Mouse (Mus musculus): ENCODE data around the gene Polr2a. TPM values are rescaled to one million over a fixed set of nuclear protein-coding genes. Genes with fewer than 3 reads are reported as not detected.

Gene Polr2a
- polyA plus RNA-seq, 1 experiment = 84.2 TPM

DNA sequence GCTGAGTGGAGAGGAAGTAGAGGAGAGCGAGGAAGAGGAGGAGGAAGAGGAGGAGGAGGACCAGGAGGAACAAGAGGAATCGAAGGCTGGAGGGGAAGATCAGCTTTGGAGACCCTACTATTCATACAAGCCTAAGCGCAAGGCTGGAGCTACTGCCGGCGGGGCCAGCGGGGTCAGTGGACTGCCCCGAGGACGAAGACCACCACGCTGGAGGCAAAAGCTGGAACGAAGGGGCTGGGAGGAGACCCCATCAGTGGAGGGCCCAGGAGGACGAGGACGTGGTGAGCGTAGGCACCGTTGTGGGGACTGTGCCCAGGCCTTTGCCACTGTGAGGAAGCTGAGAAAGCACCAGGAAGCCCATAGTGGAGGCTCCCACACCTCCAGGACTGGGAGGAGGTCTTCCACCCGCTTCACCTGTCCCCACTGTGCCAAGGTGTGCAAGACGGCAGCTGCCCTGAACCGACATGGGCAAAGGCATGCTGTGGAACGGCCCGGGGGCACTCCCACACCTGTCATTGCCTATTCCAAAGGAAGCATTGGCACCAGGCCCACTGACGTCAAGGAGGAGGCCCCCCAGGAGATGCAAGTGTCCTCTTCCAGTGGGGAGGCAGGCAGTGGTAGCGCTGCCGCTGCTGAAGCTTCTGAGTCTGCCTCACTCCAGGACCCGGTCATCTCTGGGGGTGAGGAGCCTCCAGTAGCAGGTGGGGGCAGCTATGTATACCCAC, 20.0 kb upstream of the Polr2a start:
- no peak for TF ChIP-seq CEBPB (IDR thresholded peaks at IDR 0.05; ENCODE audit: low read depth)
- no peak for TF ChIP-seq MYOD1 (IDR thresholded peaks at IDR 0.05; ENCODE audit: control insufficient read depth, insufficient read length, low read depth)

DNA sequence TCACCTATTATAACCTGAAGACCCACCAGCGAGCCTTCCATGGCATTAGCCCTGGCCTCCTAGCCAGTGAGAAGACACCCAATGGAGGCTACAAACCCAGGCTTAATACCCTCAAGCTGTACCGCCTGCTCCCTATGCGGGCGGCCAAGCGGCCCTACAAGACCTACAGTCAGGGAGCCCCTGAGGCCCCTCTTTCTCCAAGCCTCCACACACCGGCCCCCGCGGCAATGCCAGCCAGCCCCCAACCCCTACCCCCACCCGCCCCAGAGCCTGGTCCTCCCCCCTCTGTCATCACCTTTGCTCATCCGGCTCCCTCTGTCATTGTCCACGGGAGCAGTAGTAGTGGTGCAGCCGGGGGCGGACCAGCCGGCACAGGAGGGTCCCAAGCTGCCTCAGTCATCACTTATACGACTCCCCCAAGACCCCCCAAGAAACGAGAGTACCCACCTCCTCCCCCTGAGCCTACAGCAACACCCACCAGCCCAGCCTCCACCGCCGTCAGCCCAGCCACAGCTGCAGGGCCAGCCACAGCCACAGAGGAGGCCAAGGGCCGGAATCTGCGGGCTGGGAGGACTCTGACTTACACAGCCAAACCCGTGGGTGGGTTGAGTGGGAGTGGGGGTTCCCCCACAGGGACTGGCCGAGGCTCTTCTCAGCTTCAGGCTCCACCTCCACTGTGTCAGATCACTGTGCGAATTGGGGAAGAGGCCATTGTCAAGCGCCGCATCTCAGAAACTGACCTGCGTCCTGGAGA, 19.2 kb upstream of the Polr2a start:
- H3K4me3 ChIP-seq (ENCODE audit: insufficient read depth, poor library complexity, severe bottlenecking) = no peak overlapping the region
- no peaks in the 10 kb centered on the region for H3K79me3 ChIP-seq (ENCODE audit: low read depth)
- no peaks in the 10 kb centered on the region for H3K79me2 ChIP-seq (ENCODE audit: control insufficient read depth, insufficient read depth)
- peaks cover 5% of the 10 kb centered on the region for H3K36me3 ChIP-seq (ENCODE audit: control insufficient read depth, insufficient read depth)
- no peak for TF ChIP-seq CEBPB (IDR thresholded peaks at IDR 0.05; ENCODE audit: low read depth)
- no peak for TF ChIP-seq MAX (IDR thresholded peaks at IDR 0.05)
- no peak for TF ChIP-seq USF1 (IDR thresholded peaks at IDR 0.05; ENCODE audit: low read depth)
- TF ChIP-seq MYOD1 (IDR thresholded peaks at IDR 0.05; ENCODE audit: control insufficient read depth, insufficient read length, low read depth) = no peak
- no peak for TF ChIP-seq MYOG (IDR thresholded peaks at IDR 0.05; ENCODE audit: control insufficient read depth, extremely low read depth, insufficient read length)
- no peak for TF ChIP-seq FOSL1 (IDR thresholded peaks at IDR 0.05; ENCODE audit: insufficient read depth, low read length, poor library complexity, severe bottlenecking)
- TF ChIP-seq CTCF (IDR thresholded peaks at IDR 0.05; ENCODE audit: control insufficient read depth, insufficient read depth, insufficient read length) = no peak
- H3ac ChIP-seq (ENCODE audit: control insufficient read depth, insufficient read length, low read depth) = no peak overlapping the region
- no peaks in the 10 kb centered on the region for H3K27me3 ChIP-seq (ENCODE audit: control insufficient read depth, insufficient read depth, insufficient read length)

More for the DNA sequence above, 20.0 kb upstream of the Polr2a start:
- H3K79me2 ChIP-seq (ENCODE audit: control insufficient read depth, insufficient read depth) = no peaks in the 10 kb centered on the region
- peaks cover 9% of the 10 kb centered on the region for H3K36me3 ChIP-seq (ENCODE audit: control insufficient read depth, insufficient read depth)
- H3K27me3 ChIP-seq (ENCODE audit: control insufficient read depth, insufficient read depth, insufficient read length) = no peaks in the 10 kb centered on the region
- H3K4me3 ChIP-seq (ENCODE audit: insufficient read depth, poor library complexity, severe bottlenecking) = no peak overlapping the region
- no peaks in the 10 kb centered on the region for H3K79me3 ChIP-seq (ENCODE audit: low read depth)
- no peak overlapping the region for H3ac ChIP-seq (ENCODE audit: control insufficient read depth, insufficient read length, low read depth)

DNA sequence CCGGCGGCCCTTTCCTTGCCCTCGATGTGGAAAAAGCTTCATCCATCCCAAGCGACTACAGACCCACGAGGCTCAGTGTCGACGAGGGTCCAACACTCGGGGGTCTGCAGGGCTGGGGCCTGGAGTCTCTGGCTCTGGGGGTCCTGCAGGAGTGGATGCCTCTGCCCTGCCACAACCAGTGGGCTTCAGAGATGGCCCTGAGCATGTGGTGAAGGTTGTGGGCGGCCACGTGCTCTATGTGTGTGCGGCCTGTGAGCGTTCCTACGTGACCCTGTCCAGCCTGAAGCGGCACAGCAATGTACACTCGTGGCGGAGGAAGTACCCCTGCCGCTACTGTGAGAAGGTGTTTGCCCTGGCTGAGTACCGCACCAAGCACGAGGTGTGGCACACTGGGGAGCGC, 18.1 kb upstream of the Polr2a start:
- H3K27me3 ChIP-seq (ENCODE audit: control insufficient read depth, insufficient read depth, insufficient read length) = no peaks in the 10 kb centered on the region
- H3K36me3 ChIP-seq (ENCODE audit: control insufficient read depth, insufficient read depth) = no peaks in the 10 kb centered on the region
- TF ChIP-seq MYOG (IDR thresholded peaks at IDR 0.05; ENCODE audit: control insufficient read depth, extremely low read depth, insufficient read length) = no peak
- H3K79me3 ChIP-seq (ENCODE audit: low read depth) = no peaks in the 10 kb centered on the region
- H3ac ChIP-seq (ENCODE audit: control insufficient read depth, insufficient read length, low read depth) = no peak overlapping the region
- no peak overlapping the region for H3K4me3 ChIP-seq (ENCODE audit: insufficient read depth, poor library complexity, severe bottlenecking)
- H3K79me2 ChIP-seq (ENCODE audit: control insufficient read depth, insufficient read depth) = no peaks in the 10 kb centered on the region

- H3K36me3 ChIP-seq (ENCODE audit: control insufficient read depth, insufficient read depth) = no peaks in the 10 kb centered on the region
- H3K4me3 ChIP-seq (ENCODE audit: insufficient read depth, poor library complexity, severe bottlenecking) = no peak overlapping the region
- H3K27me3 ChIP-seq (ENCODE audit: control insufficient read depth, insufficient read depth, insufficient read length) = no peaks in the 10 kb centered on the region
- no peak for TF ChIP-seq MAX (IDR thresholded peaks at IDR 0.05)
- no peak for TF ChIP-seq MYOD1 (IDR thresholded peaks at IDR 0.05; ENCODE audit: control insufficient read depth, insufficient read length, low read depth)
- no peak for TF ChIP-seq MYOG (IDR thresholded peaks at IDR 0.05; ENCODE audit: control insufficient read depth, extremely low read depth, insufficient read length)
- no peak for TF ChIP-seq FOSL1 (IDR thresholded peaks at IDR 0.05; ENCODE audit: insufficient read depth, low read length, poor library complexity, severe bottlenecking)
- H3ac ChIP-seq (ENCODE audit: control insufficient read depth, insufficient read length, low read depth) = no peak overlapping the region
- H3K79me3 ChIP-seq (ENCODE audit: low read depth) = no peaks in the 10 kb centered on the region
- H3K79me2 ChIP-seq (ENCODE audit: control insufficient read depth, insufficient read depth) = no peaks in the 10 kb centered on the region
Observed at GRCm38 (mm10) chr11:69775716-69776115, 17.3 kb upstream of the Polr2a start.

DNA sequence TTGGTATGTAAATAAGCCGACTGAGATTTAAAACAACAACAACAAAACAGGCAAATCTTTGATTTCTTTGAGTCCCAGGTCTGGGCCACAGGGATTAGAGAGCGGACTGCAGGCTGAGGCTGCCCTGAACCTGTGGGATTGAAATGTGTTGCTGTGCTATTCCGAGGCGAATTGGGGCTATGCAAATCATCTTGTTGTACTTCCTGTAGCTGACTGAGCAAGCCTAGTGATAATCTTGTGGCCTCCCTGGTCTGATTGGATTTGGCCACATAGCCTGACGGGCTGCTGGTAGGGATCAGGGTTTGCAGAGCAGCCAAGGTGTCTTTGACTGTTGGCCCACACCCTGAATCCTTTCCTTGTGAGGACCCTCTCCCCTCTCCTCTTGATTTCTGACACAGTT, 16.5 kb upstream of the Polr2a start:
- Histone ChIP-seq H3K4me3 (ENCODE audit: insufficient read depth, poor library complexity, severe bottlenecking) (no peak overlapping the region), H3K79me2 (ENCODE audit: control insufficient read depth, insufficient read depth) (no peaks in the 10 kb centered on the region), H3ac (ENCODE audit: control insufficient read depth, insufficient read length, low read depth) (no peak overlapping the region), H3K27me3 (ENCODE audit: control insufficient read depth, insufficient read depth, insufficient read length) (no peaks in the 10 kb centered on the region), H3K36me3 (ENCODE audit: control insufficient read depth, insufficient read depth) (no peaks in the 10 kb centered on the region), H3K79me3 (ENCODE audit: low read depth) (no peaks in the 10 kb centered on the region)
- TF ChIP-seq MYOG (IDR thresholded peaks at IDR 0.05; ENCODE audit: control insufficient read depth, extremely low read depth, insufficient read length) (no peak), USF1 (IDR thresholded peaks at IDR 0.05; ENCODE audit: low read depth) (no peak), CTCF (IDR thresholded peaks at IDR 0.05; ENCODE audit: control insufficient read depth, insufficient read depth, insufficient read length) (no peak), CEBPB (IDR thresholded peaks at IDR 0.05; ENCODE audit: low read depth) (no peak), MYOD1 (IDR thresholded peaks at IDR 0.05; ENCODE audit: control insufficient read depth, insufficient read length, low read depth) (no peak), MAX (IDR thresholded peaks at IDR 0.05) (no peak), FOSL1 (IDR thresholded peaks at IDR 0.05; ENCODE audit: insufficient read depth, low read length, poor library complexity, severe bottlenecking) (no peak)

DNA sequence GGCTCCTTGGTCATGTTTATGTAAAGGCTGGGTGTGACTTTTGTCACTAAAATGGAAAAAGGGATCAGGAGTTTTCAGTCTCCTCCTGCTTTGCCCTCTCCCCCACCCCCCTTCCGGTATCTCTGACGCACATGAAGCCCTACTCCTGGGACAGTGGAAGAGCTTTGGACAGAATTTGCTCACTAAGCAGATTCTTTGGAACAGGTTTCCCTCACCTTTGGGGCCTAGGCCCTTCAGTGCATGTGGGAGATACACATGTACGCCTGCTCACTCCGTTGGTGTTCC, 9.1 kb upstream of the Polr2a start:
- no peaks in the 10 kb centered on the region for H3K27me3 ChIP-seq (ENCODE audit: control insufficient read depth, insufficient read depth, insufficient read length)
- H3K4me3 ChIP-seq (ENCODE audit: insufficient read depth, poor library complexity, severe bottlenecking) = no peak overlapping the region
- H3K36me3 ChIP-seq (ENCODE audit: control insufficient read depth, insufficient read depth) = no peaks in the 10 kb centered on the region
- no peaks in the 10 kb centered on the region for H3K79me2 ChIP-seq (ENCODE audit: control insufficient read depth, insufficient read depth)
- no peaks in the 10 kb centered on the region for H3K79me3 ChIP-seq (ENCODE audit: low read depth)
- TF ChIP-seq MYOG (IDR thresholded peaks at IDR 0.05; ENCODE audit: control insufficient read depth, extremely low read depth, insufficient read length) = no peak
- TF ChIP-seq FOSL1 (IDR thresholded peaks at IDR 0.05; ENCODE audit: insufficient read depth, low read length, poor library complexity, severe bottlenecking) = no peak
- no peak for TF ChIP-seq CTCF (IDR thresholded peaks at IDR 0.05; ENCODE audit: control insufficient read depth, insufficient read depth, insufficient read length)
- TF ChIP-seq MYOD1 (IDR thresholded peaks at IDR 0.05; ENCODE audit: control insufficient read depth, insufficient read length, low read depth) = no peak
- TF ChIP-seq MAX (IDR thresholded peaks at IDR 0.05) = no peak
- no peak for TF ChIP-seq CEBPB (IDR thresholded peaks at IDR 0.05; ENCODE audit: low read depth)
- no peak for TF ChIP-seq USF1 (IDR thresholded peaks at IDR 0.05; ENCODE audit: low read depth)
- H3ac ChIP-seq (ENCODE audit: control insufficient read depth, insufficient read length, low read depth) = no peak overlapping the region
